Mouse (Mus musculus) liver, postnatal 0 days (tissue): ENCODE data around the gene Tmem205.

Experiments
- CTCF ChIP-seq: sonication (generic); IDR thresholded peaks from 2 replicates; pipeline ENCODE4 v1.5.1; 2016; ENCODE audit warnings: antibody characterized with exemption, low read depth
- EP300 ChIP-seq: IDR thresholded peaks from 2 replicates; pipeline ENCODE4 v1.6.1; 2016; ENCODE audit warnings: antibody characterized with exemption, low read depth, mild to moderate bottlenecking

DNA sequence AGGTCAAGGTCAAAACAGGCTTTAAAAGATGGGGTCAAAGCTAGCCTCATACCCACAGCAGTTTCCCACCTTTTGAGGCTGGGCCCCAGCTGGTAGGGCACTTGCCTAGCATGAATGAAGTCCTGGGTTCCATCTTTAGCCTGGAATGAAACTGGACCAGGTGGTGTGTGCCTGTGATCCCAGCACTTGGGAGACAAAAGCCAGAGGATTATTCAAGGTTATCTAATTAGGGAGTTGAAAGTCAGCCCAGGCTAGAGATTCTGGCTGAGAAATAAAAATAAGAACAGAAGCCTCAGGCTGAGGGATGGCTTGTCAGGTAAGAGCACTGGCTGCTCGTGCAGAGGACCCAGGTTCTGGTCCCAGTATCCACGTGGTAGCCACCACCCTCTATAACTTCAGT is 4.7 kb upstream of the Tmem205 start:
- TF ChIP-seq CTCF (no peak), EP300 (no peak)
